Mouse (Mus musculus): ENCODE measurements around the gene Syt5.

Gene Syt5

GRCm38 (mm10) chr7:4499034-4499433 lies 48.3 kb downstream of the Syt5 start:
- DNase-seq (ENCODE audit: low read depth): no peak

- DNase-seq (ENCODE audit: low read depth): no peak
Measured at GRCm38 (mm10) chr7:4498251-4498650, 49.1 kb downstream of the Syt5 start.

- no peak for DNase-seq (ENCODE audit: low read depth)
Measured at GRCm38 (mm10) chr7:4497271-4497903, 50.0 kb downstream of the Syt5 start.

- no peak for DNase-seq (ENCODE audit: low read depth)
Measured at GRCm38 (mm10) chr7:4496468-4496867, 50.9 kb downstream of the Syt5 start.

- DNase-seq (ENCODE audit: low read depth): peak; percentile 65
Measured at GRCm38 (mm10) chr7:4493991-4494390, 53.4 kb downstream of the Syt5 start.

GRCm38 (mm10) chr7:4492284-4493224 lies 54.8 kb downstream of the Syt5 start:
- peak; percentile 95 for DNase-seq (ENCODE audit: low read depth)

- DNase-seq (ENCODE audit: low read depth): no peak
Measured at GRCm38 (mm10) chr7:4491308-4491707, 56.0 kb downstream of the Syt5 start.
